Mouse (Mus musculus): ENCODE data around the gene Spag9.
A peak's percentile ranks its signal among the peaks of the same experiment; 100 is the strongest.

Gene Spag9

GRCm38 (mm10) chr11:94047288-94047687, 51.4 kb downstream of the Spag9 start:
- DNase-seq (ENCODE audit: low spot score): no peak

GRCm38 (mm10) chr11:94054176-94054575, 58.3 kb downstream of the Spag9 start:
- no peak for DNase-seq (ENCODE audit: low spot score)

GRCm38 (mm10) chr11:94054901-94055300, 59.0 kb downstream of the Spag9 start:
- DNase-seq (ENCODE audit: low spot score): no peak

- no peak for DNase-seq (ENCODE audit: low spot score)
Measured at GRCm38 (mm10) chr11:94063941-94064340, 68.0 kb downstream of the Spag9 start.

GRCm38 (mm10) chr11:94070455-94070854, 74.6 kb downstream of the Spag9 start:
- DNase-seq (ENCODE audit: low spot score): no peak

GRCm38 (mm10) chr11:94073283-94073682, 77.4 kb downstream of the Spag9 start:
- peak; percentile 35 for DNase-seq (ENCODE audit: low spot score)

GRCm38 (mm10) chr11:94086966-94087365, 91.1 kb downstream of the Spag9 start:
- DNase-seq (ENCODE audit: low spot score): peak; percentile 88

- no peak for DNase-seq (ENCODE audit: low spot score)
Measured at GRCm38 (mm10) chr11:94090496-94090895, 94.6 kb downstream of the Spag9 start.

- no peak for DNase-seq (ENCODE audit: low spot score)
Measured at GRCm38 (mm10) chr11:94097489-94097888, 101.6 kb downstream of the Spag9 start.

- DNase-seq (ENCODE audit: low spot score): no peak
Measured at GRCm38 (mm10) chr11:94098840-94099239, 102.9 kb downstream of the Spag9 start.

- DNase-seq (ENCODE audit: low spot score): no peak
Measured at GRCm38 (mm10) chr11:94113795-94114194, 117.9 kb downstream of the Spag9 start.

GRCm38 (mm10) chr11:94115408-94115807, 119.5 kb downstream of the Spag9 start:
- no peak for DNase-seq (ENCODE audit: low spot score)

GRCm38 (mm10) chr11:94116655-94117054, 120.8 kb downstream of the Spag9 start:
- no peak for DNase-seq (ENCODE audit: low spot score)

- no peak for DNase-seq (ENCODE audit: low spot score)
Measured at GRCm38 (mm10) chr11:94117836-94118235, 121.9 kb downstream of the Spag9 start.

GRCm38 (mm10) chr11:94118612-94119011, 122.7 kb downstream of the Spag9 start:
- DNase-seq (ENCODE audit: low spot score): no peak

- DNase-seq (ENCODE audit: low spot score): no peak
Measured at GRCm38 (mm10) chr11:94120690-94121089, 124.8 kb downstream of the Spag9 start.

GRCm38 (mm10) chr11:94121501-94121900, 125.6 kb downstream of the Spag9 start:
- DNase-seq (ENCODE audit: low spot score): no peak

- no peak for DNase-seq (ENCODE audit: low spot score)
Measured at GRCm38 (mm10) chr11:94122341-94123030, 126.6 kb downstream of the Spag9 start.

- DNase-seq (ENCODE audit: low spot score): no peak
Measured at GRCm38 (mm10) chr11:94126701-94127100, 130.8 kb downstream of the Spag9 start.

- peak; percentile 90 for DNase-seq (ENCODE audit: low spot score)
Measured at GRCm38 (mm10) chr11:94127966-94128365, 132.1 kb downstream of the Spag9 start.

- DNase-seq (ENCODE audit: low spot score): no peak
Measured at GRCm38 (mm10) chr11:94128506-94128905, 132.6 kb downstream of the Spag9 start.

GRCm38 (mm10) chr11:94129261-94130059, 133.6 kb downstream of the Spag9 start:
- DNase-seq (ENCODE audit: low spot score): peak; percentile 89
